Mouse (Mus musculus) embryonic facial prominence, embryonic 15.5 days (tissue): Measurements from ENCODE around the gene Apol9a. TPM values are rescaled to one million over a fixed set of nuclear protein-coding genes. Genes with fewer than 3 reads are reported as not detected.

Source experiments
- ATAC-seq: fragments of 200-750 bp; cut with Nextera tagmentation; 2 replicates; pipeline ENCODE4 v1.8.0; 2017; ENCODE audit warnings: low read depth, moderate TSS enrichment; ENCODE audit not compliant: insufficient number of reproducible peaks, low FRiP score, low TSS enrichment
- H3K27ac ChIP-seq: fragments of 300-500 bp; sonication (generic); replicated peaks from 2 replicates; pipeline ENCODE4 v1.5.1; 2015; ENCODE audit warnings: mild to moderate bottlenecking, inconsistent platforms
- H3K27me3 ChIP-seq: fragments of 300-500 bp; sonication (generic); 2 replicates; pipeline ENCODE4 v1.6.1; 2015; ENCODE audit warnings: inconsistent platforms
- H3K36me3 ChIP-seq: fragments of 300-500 bp; sonication (generic); 2 replicates; pipeline ENCODE4 v1.6.1; 2015; ENCODE audit warnings: mild to moderate bottlenecking, inconsistent platforms
- H3K4me1 ChIP-seq: fragments of 300-500 bp; sonication (generic); 2 replicates; pipeline ENCODE4 v1.6.1; 2015; ENCODE audit warnings: inconsistent platforms
- H3K4me2 ChIP-seq: fragments of 300-500 bp; sonication (generic); replicated peaks from 2 replicates; pipeline ENCODE4 v1.6.1; 2015; ENCODE audit warnings: mild to moderate bottlenecking, inconsistent platforms
- H3K4me3 ChIP-seq: fragments of 300-500 bp; sonication (generic); replicated peaks from 2 replicates; pipeline ENCODE4 v1.5.1; 2015; ENCODE audit warnings: mild to moderate bottlenecking, inconsistent platforms
- H3K9ac ChIP-seq: fragments of 300-500 bp; sonication (generic); 2 replicates; pipeline ENCODE4 v1.6.1; 2015; ENCODE audit warnings: inconsistent platforms
- H3K9me3 ChIP-seq: fragments of 300-500 bp; sonication (generic); replicated peaks from 2 replicates; pipeline ENCODE4 v1.6.1; 2016; ENCODE audit warnings: inconsistent platforms
- WGBS: fragments of 180-500 bp; shearing (Covaris S2); methylation state at CpG from one replicate; pipeline ENCODE4 v1.1.7; 2015; 5-methylcytosine and 5-hydroxymethylcytosine counted together
- polyA plus RNA-seq: library from polyadenylated mRNA; unstranded; fragments of >200 nt; fragmentation: Nextera tagmentation; extraction: Ambion mirVana; gene quantifications from 2 replicates; pipeline ENCODE4 v1.2.1, GENCODE M21; 2015

The Apol9a gene
- polyA plus RNA-seq, 1 experiment from 2014 or later: 0.13 TPM

GRCm38 (mm10) chr15:77359486-77359885 is 51.4 kb downstream of the Apol9a start:
- no peak overlapping the region for H3K4me2 ChIP-seq
- no peaks in the 10 kb centered on the region for H3K36me3 ChIP-seq
- peak overlapping the region; percentile 92 for H3K27ac ChIP-seq
- no peak overlapping the region for H3K4me3 ChIP-seq
- no peaks in the 10 kb centered on the region for H3K9me3 ChIP-seq
- H3K9ac ChIP-seq: no peak overlapping the region
- no peaks in the 10 kb centered on the region for H3K27me3 ChIP-seq
- peaks cover 71% of the 10 kb centered on the region for H3K4me1 ChIP-seq
- ATAC-seq: no peak
- WGBS: 65% methylated on average over 9 of the region's 9 CpGs

GRCm38 (mm10) chr15:77359084-77359483 is 51.9 kb downstream of the Apol9a start:
- H3K4me2 ChIP-seq: peak overlapping the region; percentile 51
- 27% methylated on average over 6 of the region's 6 CpGs for WGBS
- peak overlapping the region; percentile 29 for H3K4me3 ChIP-seq
- H3K27ac ChIP-seq: peak overlapping the region; percentile 92
- H3K36me3 ChIP-seq: no peaks in the 10 kb centered on the region
- ATAC-seq: no peak
- peaks cover 69% of the 10 kb centered on the region for H3K4me1 ChIP-seq
- H3K9ac ChIP-seq: peak overlapping the region; percentile 26; the same call in 1 of the 2 replicates
- no peaks in the 10 kb centered on the region for H3K9me3 ChIP-seq
- H3K27me3 ChIP-seq: no peaks in the 10 kb centered on the region

- 4% methylated on average over 29 of the region's 29 CpGs for WGBS
- ATAC-seq: peak; percentile 95
- peak overlapping the region; percentile 92 for H3K27ac ChIP-seq
- peak overlapping the region; percentile 29 for H3K4me3 ChIP-seq
- H3K4me2 ChIP-seq: peak overlapping the region; percentile 51
- peaks cover 63% of the 10 kb centered on the region for H3K4me1 ChIP-seq
- no peaks in the 10 kb centered on the region for H3K27me3 ChIP-seq
- no peaks in the 10 kb centered on the region for H3K36me3 ChIP-seq
- H3K9ac ChIP-seq: peak overlapping the region; percentile 26; the same call in 1 of the 2 replicates
- no peaks in the 10 kb centered on the region for H3K9me3 ChIP-seq
Observed at GRCm38 (mm10) chr15:77358320-77359040, 52.5 kb downstream of the Apol9a start.

GRCm38 (mm10) chr15:77356248-77356810 is 54.6 kb downstream of the Apol9a start:
- WGBS: 6% methylated on average over 11 of the region's 11 CpGs
- no peaks in the 10 kb centered on the region for H3K36me3 ChIP-seq
- no peaks in the 10 kb centered on the region for H3K9me3 ChIP-seq
- no peak overlapping the region for H3K9ac ChIP-seq
- H3K27ac ChIP-seq: peak overlapping the region; percentile 78
- no peaks in the 10 kb centered on the region for H3K27me3 ChIP-seq
- no peak for ATAC-seq
- peak overlapping the region; percentile 25 for H3K4me2 ChIP-seq
- H3K4me1 ChIP-seq: peaks cover 44% of the 10 kb centered on the region
- H3K4me3 ChIP-seq: peak overlapping the region; percentile 2; the same call in 1 of the 2 replicates

GRCm38 (mm10) chr15:77354848-77355551 is 55.9 kb downstream of the Apol9a start:
- no peaks in the 10 kb centered on the region for H3K9me3 ChIP-seq
- H3K27ac ChIP-seq: peak overlapping the region; percentile 78
- no peaks in the 10 kb centered on the region for H3K36me3 ChIP-seq
- no peak overlapping the region for H3K4me2 ChIP-seq
- ATAC-seq: no peak
- 83% methylated on average over 6 of the region's 6 CpGs for WGBS
- H3K27me3 ChIP-seq: no peaks in the 10 kb centered on the region
- no peak overlapping the region for H3K9ac ChIP-seq
- H3K4me3 ChIP-seq: no peak overlapping the region
- H3K4me1 ChIP-seq: peaks cover 44% of the 10 kb centered on the region

- whole genome bisulfite sequencing: 63% methylated on average over 4 of the region's 4 CpGs
- Histone ChIP-seq H3K27ac (no peak overlapping the region), H3K4me3 (no peak overlapping the region), H3K27me3 (no peaks in the 10 kb centered on the region), H3K4me1 (peaks cover 42% of the 10 kb centered on the region), H3K9me3 (no peaks in the 10 kb centered on the region), H3K36me3 (no peaks in the 10 kb centered on the region), H3K9ac (no peak overlapping the region), H3K4me2 (no peak overlapping the region)
- no peak for ATAC-seq
Observed at GRCm38 (mm10) chr15:77354496-77354847, 56.5 kb downstream of the Apol9a start.

Other genes with a start within 250 kb of the Apol9a start
- gene Rbfox2, start 104.1 kb downstream of the Apol9a start, polyA plus RNA-seq: 69.4 and 73.2 TPM in 2 replicates
- gene Apol7a, start 12.0 kb downstream of the Apol9a start, polyA plus RNA-seq: 0.29 and 0.33 TPM in 2 replicates
- not detected in 2 replicates for gene Apol7b, start 36.4 kb upstream of the Apol9a start, polyA plus RNA-seq
- 0.05 and 0.20 TPM in 2 replicates for gene Apol10a, start 65.9 kb upstream of the Apol9a start, polyA plus RNA-seq
- gene Apol11a, start 97.1 kb upstream of the Apol9a start, polyA plus RNA-seq: not detected in 2 replicates
- not detected in 2 replicates for gene Apol7c, start 122.2 kb upstream of the Apol9a start, polyA plus RNA-seq
- gene 1700025B11Rik, start 150.8 kb upstream of the Apol9a start, polyA plus RNA-seq: not detected in 2 replicates
- gene Apol10b, start 185.0 kb upstream of the Apol9a start, polyA plus RNA-seq: 0.17 and 0.18 TPM in 2 replicates
- gene Gm36245, start 188.1 kb upstream of the Apol9a start, polyA plus RNA-seq: not detected in 2 replicates
- gene Apol11b, start 232.2 kb upstream of the Apol9a start, polyA plus RNA-seq: 0.13 TPM in 1 of 2 replicates, not detected in the other